Mouse (Mus musculus) adrenal gland, adult 2 months (tissue): Measurements from ENCODE around the gene Gm4724. TPM values are rescaled to one million over a fixed set of nuclear protein-coding genes. Genes with fewer than 3 reads are reported as not detected.
"Not testable (repeated sequence)": the region's sequence is repeated elsewhere in the genome, so short reads cannot be mapped to it uniquely, and the experiment has no call there.

ENCODE experiments used
- DNase-seq: peaks from one replicate; pipeline ENCODE4 v3.0.0; 2021
- long read RNA-seq: library from polyadenylated mRNA; stranded (forward); transcript quantifications from one replicate; pipeline ENCODE4 v2.0.0, GENCODE M21; 2021
- polyA plus RNA-seq: library from polyadenylated mRNA; depleted of rRNA; stranded (reverse); fragments of >200 nt; gene quantifications from 2 replicates; pipeline ENCODE4 v1.2.3, GENCODE M21; 2012; rRNA removed
- total RNA-seq, 2 experiments: library from RNA; stranded (reverse); gene quantifications; 2 replicates each; pipeline ENCODE4 v1.2.3; 2021

Gm4724 gene
- 1 to 10 TPM; 5.5 to 6.7 TPM for total RNA-seq
- 1.3 and 1.8 TPM in 2 replicates for polyA plus RNA-seq
- long read RNA-seq, partial matches to known transcripts: 0 of 1 reads
- long read RNA-seq, other reads (novel, unspliced or antisense): 1 of 1 reads

DNA sequence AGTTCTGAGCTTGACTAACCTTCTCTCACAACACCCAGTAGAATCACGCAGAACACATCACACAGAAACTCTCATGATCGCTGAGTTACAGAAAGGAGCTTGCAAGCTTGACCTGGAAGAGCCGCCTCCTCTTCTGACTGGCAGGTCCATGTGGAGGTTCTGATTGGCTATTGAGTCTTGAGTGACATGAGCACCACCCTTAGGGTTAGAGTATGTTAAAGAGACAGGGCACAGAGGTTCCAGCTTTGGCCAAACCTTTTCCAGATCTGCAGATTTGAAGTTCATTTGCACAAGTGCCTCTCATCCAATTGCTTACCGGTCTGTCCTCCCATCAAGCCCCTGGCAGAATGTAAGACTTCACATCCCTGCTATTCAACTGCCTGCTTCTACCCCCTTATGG lies at the start of gene Gm4724:
Gene Gm4724 (minus strand): TSS at position 101 of the 400 bp plus-strand sequence.
- DNase-seq: not testable (repeated sequence)

DNA sequence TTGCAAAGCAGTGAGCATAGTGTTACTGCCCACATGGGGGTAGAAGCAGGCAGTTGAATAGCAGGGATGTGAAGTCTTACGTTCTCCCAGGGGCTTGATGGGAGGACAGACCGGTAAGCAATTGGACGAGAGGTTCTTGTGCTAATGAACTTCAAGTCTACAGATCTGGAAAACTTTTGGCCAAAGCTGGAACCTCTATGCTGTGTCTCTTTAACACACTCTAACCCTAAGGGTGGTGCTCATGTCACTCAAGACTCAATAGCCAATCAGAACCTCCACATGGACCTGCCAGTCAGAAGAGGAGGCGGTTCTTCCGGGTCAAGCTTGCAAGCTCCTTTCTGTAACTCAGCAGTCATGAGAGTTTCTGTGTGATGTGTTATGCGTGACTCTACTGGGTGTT lies 34.1 kb upstream of the Gm4724 start, which contains the start of gene Zfp965:
Gene Zfp965 (plus strand): TSS at position 301 of the 400 bp plus-strand sequence.
- not testable (repeated sequence) for DNase-seq

Other genes with a start within 250 kb of the Gm4724 start
- gene Gm14391, start 228.9 kb downstream of the Gm4724 start, total RNA-seq: 10 to 100 TPM; 55.6 to 71.5 TPM
- 1.0 and 1.4 TPM in 2 replicates for gene Gm14391, start 228.9 kb downstream of the Gm4724 start, polyA plus RNA-seq
- 10 to 100 TPM in 1 of 2 experiments, 1 to 10 TPM in 1; 7.0 to 10.6 TPM for gene Gm14440, start 160.7 kb downstream of the Gm4724 start, total RNA-seq
- gene Gm14440, start 160.7 kb downstream of the Gm4724 start, polyA plus RNA-seq: not detected in 2 replicates
- gene Gm4631, start 97.6 kb downstream of the Gm4724 start, total RNA-seq: 10 to 100 TPM; 36.0 to 52.4 TPM
- 0.27 and 0.29 TPM in 2 replicates for gene Gm4631, start 97.6 kb downstream of the Gm4724 start, polyA plus RNA-seq
- 1 to 10 TPM; 3.5 to 9.4 TPM for gene Zfp968, start 63.4 kb downstream of the Gm4724 start, total RNA-seq
- 0.09 and 0.12 TPM in 2 replicates for gene Zfp968, start 63.4 kb downstream of the Gm4724 start, polyA plus RNA-seq
- gene Zfp965, start 34.2 kb upstream of the Gm4724 start, total RNA-seq: 1 to 10 TPM; 2.4 to 3.0 TPM
- gene Zfp965, start 34.2 kb upstream of the Gm4724 start, polyA plus RNA-seq: 0.10 TPM in 1 of 2 replicates, not detected in the other
- not detected for gene Gm11007, start 208.2 kb upstream of the Gm4724 start, total RNA-seq
- gene Gm11007, start 208.2 kb upstream of the Gm4724 start, polyA plus RNA-seq: not detected in 2 replicates